Mouse (Mus musculus) Patski (cell line): ENCODE measurements around the gene Prmt7. TPM values are rescaled to one million over a fixed set of nuclear protein-coding genes. Genes with fewer than 3 reads are reported as not detected.

ENCODE experiments used
- ATAC-seq: fragments of 100-300 bp; one replicate; pipeline ENCODE4 v1.8.0; 2021
- CTCF ChIA-PET: fragments of 350-600 bp; sonication (Branson Sonifier 250); formaldehyde crosslinking; loops from one replicate; lab custom pipeline; 2022; ENCODE audit warnings: inconsistent platforms; lab: Charles Lee
- POLR2A ChIA-PET: fragments of 350-600 bp; sonication (Branson Sonifier 250); formaldehyde crosslinking; loops from one replicate; lab custom pipeline; 2022; ENCODE audit warnings: antibody characterized with exemption, inconsistent platforms; lab: Charles Lee
- DNase-seq: peaks from one replicate; pipeline ENCODE4 v3.0.0-alpha.2; 2011; ENCODE audit warnings: low read depth, low spot score
- H3K27me3 ChIP-seq: fragments of 371-371 bp; one replicate; pipeline ENCODE4 v1.5.1; 2021
- CTCF ChIP-seq: fragments of 100-300 bp; IDR thresholded peaks from one replicate; pipeline ENCODE4 v1.5.1; 2021
- in situ Hi-C: fragments of 300-500 bp; cut with MboI; formaldehyde crosslinking; loops from 3 replicates; pipeline ENCODE4 v1.11.1; 2018; ENCODE audit warnings: low pct_unique_long_range_greater_than_20kb, mixed read lengths
- polyA plus RNA-seq: library from polyadenylated mRNA; unstranded; gene quantifications from one replicate; pipeline ENCODE4 v1.2.3, GENCODE M21; 2021

The Prmt7 gene
- polyA plus RNA-seq: 26.1 TPM

- CTCF ChIA-PET: interaction anchor here (0.9 to 3.6 kb wide), 5 partner anchors 9 to 69 kb away, joined by 3 to 23 read pairs (median 4); no protein-coding TSS in a partner anchor
These were observed at the start of gene Prmt7, which contains the start of gene Slc7a6os for GRCm38 (mm10) chr8:106210821-106211345. Gene Prmt7 (plus strand): TSS chr8:106210936. Gene Slc7a6os (minus strand): TSS chr8:106210935.

GRCm38 (mm10) chr8:106163251-106163650 is 47.5 kb upstream of the Prmt7 start:
- no peak for DNase-seq
- CTCF ChIA-PET: interaction anchor here (1.1 to 6.3 kb wide), 6 partner anchors 11 to 45 kb away, joined by 3 to 116 read pairs (median 6); no protein-coding TSS in a partner anchor
- H3K27me3 ChIP-seq: no peaks in the 10 kb centered on the region
- no peak for ATAC-seq
- POLR2A ChIA-PET: interaction anchor here (0.6 to 2.1 kb wide), 5 partner anchors 11 to 460 kb away, joined by 3 to 8 read pairs (median 4); partner anchors contain the start of gene Pla2g15
- in situ Hi-C loops: no loop called here
- TF ChIP-seq CTCF: no peak

More at GRCm38 (mm10) chr8:106210821-106211345, at the start of gene Prmt7, which contains the start of gene Slc7a6os:
- POLR2A ChIA-PET: interaction anchor here (0.7 to 1.5 kb wide), 4 partner anchors 9 to 103 kb away, joined by 3 to 5 read pairs (median 4); no protein-coding TSS in a partner anchor
- in situ Hi-C loops: loop anchor here (5.0 kb wide), 1 partner anchor 191 kb away; no protein-coding TSS in a partner anchor
- DNase-seq (peak; percentile 74), ATAC-seq (peak; percentile 96)
- no peaks in the 10 kb centered on the region for H3K27me3 ChIP-seq
- no peak for TF ChIP-seq CTCF

GRCm38 (mm10) chr8:106165460-106165859 is 45.3 kb upstream of the Prmt7 start:
- no peak for TF ChIP-seq CTCF
- in situ Hi-C loops: no loop called here
- ATAC-seq (no peak), DNase-seq (no peak)
- ChIA-PET POLR2A (interaction anchor here (1.0 to 2.0 kb wide), 4 partner anchors 15 to 38 kb away, joined by 3 to 13 read pairs (median 3); partner anchors contain the start of gene Pla2g15), CTCF (interaction anchor here (0.7 to 6.3 kb wide), 20 partner anchors 8 to 79 kb away, joined by 3 to 116 read pairs (median 6); no protein-coding TSS in a partner anchor)
- H3K27me3 ChIP-seq: no peaks in the 10 kb centered on the region

- DNase-seq (no peak), ATAC-seq (peak; percentile 75)
- TF ChIP-seq CTCF: no peak
- POLR2A ChIA-PET: interaction anchor here (0.8 to 2.1 kb wide), 5 partner anchors 17 to 30 kb away, joined by 3 to 13 read pairs (median 4); partner anchors contain the start of gene Pla2g15
- in situ Hi-C loops: no loop called here
- H3K27me3 ChIP-seq: no peaks in the 10 kb centered on the region
- CTCF ChIA-PET: interaction anchor here (0.9 to 1.7 kb wide), 3 partner anchors 12 to 30 kb away, joined by 3 to 5 read pairs (median 4); no protein-coding TSS in a partner anchor
These were observed 42.2 kb upstream of the Prmt7 start, which contains the start of gene Slc7a6 for GRCm38 (mm10) chr8:106168356-106169016. Gene Slc7a6 (plus strand): TSS chr8:106168857.

- ATAC-seq (peak; percentile 41), DNase-seq (no peak)
- ChIA-PET POLR2A (interaction anchor here (0.6 to 2.1 kb wide), 8 partner anchors 16 to 245 kb away, joined by 3 to 13 read pairs (median 4); partner anchors contain the start of gene Pla2g15), CTCF (interaction anchor here (0.9 to 1.9 kb wide), 5 partner anchors 12 to 29 kb away, joined by 3 to 5 read pairs (median 4); no protein-coding TSS in a partner anchor)
- in situ Hi-C loops: no loop called here
- no peak for TF ChIP-seq CTCF
- no peaks in the 10 kb centered on the region for H3K27me3 ChIP-seq
These were observed 41.5 kb upstream of the Prmt7 start for GRCm38 (mm10) chr8:106169017-106169933.

GRCm38 (mm10) chr8:106169934-106170480 is 40.7 kb upstream of the Prmt7 start:
- ChIA-PET POLR2A (interaction anchor here (0.6 to 2.1 kb wide), 4 partner anchors 15 to 245 kb away, joined by 3 to 13 read pairs (median 6); no protein-coding TSS in a partner anchor), CTCF (interaction anchor here (1.1 to 1.9 kb wide), 4 partner anchors 11 to 29 kb away, joined by 3 to 4 read pairs (median 4); no protein-coding TSS in a partner anchor)
- TF ChIP-seq CTCF: no peak
- no peaks in the 10 kb centered on the region for H3K27me3 ChIP-seq
- DNase-seq (no peak), ATAC-seq (no peak)
- in situ Hi-C loops: no loop called here

GRCm38 (mm10) chr8:106173566-106173965 is 37.2 kb upstream of the Prmt7 start:
- no peak for DNase-seq
- in situ Hi-C loops: no loop called here
- no peak for TF ChIP-seq CTCF
- ChIA-PET POLR2A (no interaction called here), CTCF (no interaction called here)
- no peaks in the 10 kb centered on the region for H3K27me3 ChIP-seq
- ATAC-seq: no peak

GRCm38 (mm10) chr8:106176891-106177290 is 33.8 kb upstream of the Prmt7 start:
- CTCF ChIA-PET: interaction anchor here (1.9 kb wide), 1 partner anchor 11 kb away, joined by 8 read pairs; no protein-coding TSS in a partner anchor
- no peaks in the 10 kb centered on the region for H3K27me3 ChIP-seq
- TF ChIP-seq CTCF: no peak
- POLR2A ChIA-PET: interaction anchor here (0.6 kb wide), 1 partner anchor 755 kb away, joined by 6 read pairs; no protein-coding TSS in a partner anchor
- ATAC-seq (no peak), DNase-seq (no peak)
- in situ Hi-C loops: no loop called here

GRCm38 (mm10) chr8:106177594-106177993 is 33.1 kb upstream of the Prmt7 start:
- no peak for ATAC-seq
- in situ Hi-C loops: no loop called here
- ChIA-PET CTCF (interaction anchor here (1.9 kb wide), 1 partner anchor 12 kb away, joined by 8 read pairs; no protein-coding TSS in a partner anchor), POLR2A (interaction anchor here (0.6 kb wide), 1 partner anchor 542 kb away, joined by 3 read pairs; no protein-coding TSS in a partner anchor)
- no peak for TF ChIP-seq CTCF
- no peaks in the 10 kb centered on the region for H3K27me3 ChIP-seq
- DNase-seq: no peak
